Mouse (Mus musculus): Measurements from ENCODE around the gene Lrrc74b.

DNA sequence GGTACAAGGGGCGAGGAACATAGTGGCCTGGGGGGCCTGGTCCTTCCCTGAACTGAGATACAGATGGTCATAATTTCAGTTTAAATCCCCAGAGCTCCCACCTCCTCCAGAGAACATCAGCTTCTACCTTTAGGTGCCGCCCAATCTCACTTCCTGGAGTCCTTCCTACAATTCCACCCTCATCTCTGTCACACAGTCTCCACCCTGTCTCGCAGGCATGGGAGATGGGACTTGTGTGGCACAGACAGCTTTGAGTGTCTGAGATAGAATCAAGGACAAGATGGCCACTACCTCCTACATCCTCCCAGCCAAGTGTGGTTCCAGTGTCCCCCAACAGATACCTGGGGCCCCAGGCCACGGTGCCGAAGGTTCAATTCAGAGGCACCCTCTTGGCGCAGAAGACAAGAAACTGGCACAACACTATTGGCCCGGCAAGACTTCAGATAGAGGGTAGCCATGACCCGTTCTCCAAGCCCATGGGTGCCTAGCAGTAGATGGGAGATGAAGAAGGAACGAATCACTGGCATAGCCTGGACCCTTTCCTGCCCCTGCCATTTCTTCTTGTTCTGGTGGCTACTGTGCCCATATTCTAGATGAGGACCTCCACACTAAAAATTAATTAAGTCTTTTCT, 1.5 kb downstream of the Lrrc74b start:
- no peak for TF ChIP-seq CTCF (IDR thresholded peaks at IDR 0.05)
- TF ChIP-seq EP300 (IDR thresholded peaks at IDR 0.05; ENCODE audit: insufficient read depth, low read depth, low read length): no peak

Measured in heart, adult 2 months (tissue).